Mouse (Mus musculus) small intestine, adult 10 weeks (tissue): ENCODE results near the gene Hydin. TPM values are rescaled to one million over a fixed set of nuclear protein-coding genes. Genes with fewer than 3 reads are reported as not detected.

ENCODE experiments used
- polyA plus RNA-seq: library from polyadenylated mRNA; stranded (reverse); fragments of 350-450 nt; fragmentation: Illumina TruSeq; extraction: RNeasy Lipid Tissue Mini Kit (QIAGEN cat#74804); gene quantifications from one replicate; pipeline ENCODE4 v1.2.3, GENCODE M21; 2014; ENCODE audit warnings: low replicate concordance

Hydin gene
- polyA plus RNA-seq: not detected

GRCm38 (mm10) chr8:110266741-110267140, at the start of gene Hydin:
Gene Hydin (plus strand): TSS chr8:110266977.

GRCm38 (mm10) chr8:110618391-110619207, 351.8 kb downstream of the Hydin start, which contains the start of gene Vac14:
Gene Vac14 (plus strand): TSS chr8:110618585.

Other genes with a start within 250 kb of the Hydin start
- 8.7 TPM for gene Chst4, start 227.2 kb upstream of the Hydin start, polyA plus RNA-seq
- 8.8 TPM for gene Zfp612, start 187.2 kb upstream of the Hydin start, polyA plus RNA-seq
- not detected for gene Gm21964, start 165.8 kb upstream of the Hydin start, polyA plus RNA-seq
- gene Gm17720, start 164.2 kb upstream of the Hydin start, polyA plus RNA-seq: not detected
- gene Calb2, start 98.8 kb upstream of the Hydin start, polyA plus RNA-seq: 6.1 TPM
- 4.6 TPM for gene Cmtr2, start 51.3 kb upstream of the Hydin start, polyA plus RNA-seq